ENCODE assay signal across 7 mouse cellular contexts in genomic region chr11:100770646-100771408, GRCm38 (mm10). TPM values are rescaled to one million over a fixed set of nuclear protein-coding genes. Genes with fewer than 3 reads are reported as not detected.
DNase-seq lines count a peak whose midpoint lies in the region; ATAC-seq lines count a peak whose summit lies in the region.

Ghdc (minus strand) TSS chr11:100770957.

- peak; percentile 75 to 80 for DNase-seq in adrenal gland, adult 18-20 months (ENCODE audit: low spot score in 2 of 2)
- DNase-seq in embryo, embryonic 10.5 days (ENCODE audit: low spot score): peak; percentile 78
- peak; percentile 82 for DNase-seq in gastrocnemius, postnatal 25 days
- DNase-seq in intestine, embryonic 14.5 days (ENCODE audit: low spot score): peak; percentile 87
- peak; percentile 78 for DNase-seq in limb, embryonic 11.5 days (ENCODE audit: low spot score)
- peak; percentile 56 for DNase-seq in spleen, adult 12 weeks (ENCODE audit: low spot score)

- no peaks in the 10 kb centered on the region for H3K36me3 ChIP-seq in intestine, embryonic 14.5 days (ENCODE audit: control insufficient read depth, insufficient read depth, low read length)
- H3K36me3 ChIP-seq in limb, embryonic 11.5 days (ENCODE audit: control insufficient read depth, insufficient read depth, low read length): no peaks in the 10 kb centered on the region
- no peaks in the 10 kb centered on the region for H3K36me3 ChIP-seq in midbrain, embryonic 13.5 days

- peak within 1 kb of the TSS; percentile 59 for H3K4me2 ChIP-seq in intestine, embryonic 14.5 days (ENCODE audit: low read length)
- H3K4me2 ChIP-seq in limb, embryonic 11.5 days (ENCODE audit: low read depth, severe bottlenecking): peak within 1 kb of the TSS; percentile 62
- peak within 1 kb of the TSS; percentile 51 for H3K4me2 ChIP-seq in midbrain, embryonic 13.5 days (replicated peaks)

- ATAC-seq in intestine, embryonic 14.5 days (replicated peaks; ENCODE audit: low FRiP score, low TSS enrichment, low read depth): peak; percentile 52; the same call in 1 of the 2 replicates
- ATAC-seq in limb, embryonic 11.5 days (ENCODE audit: insufficient number of reproducible peaks, low FRiP score, low TSS enrichment, low read depth): 0 out of 2 replicates have a peak, but pooled peaks have one; percentile 31
- no peak for ATAC-seq in midbrain, embryonic 13.5 days

- WGBS in intestine, embryonic 14.5 days: 14% methylated on average over 17 of the region's 17 CpGs
- 18% methylated on average over 17 of the region's 17 CpGs for WGBS in limb, embryonic 11.5 days
- 23% methylated on average over 17 of the region's 17 CpGs for WGBS in midbrain, embryonic 13.5 days

- H3K27ac ChIP-seq in intestine, embryonic 14.5 days (ENCODE audit: low read depth): no peak within 1 kb of the TSS
- no peak within 1 kb of the TSS for H3K27ac ChIP-seq in limb, embryonic 11.5 days (replicated peaks; ENCODE audit: low read depth, low read length)
- no peak within 1 kb of the TSS for H3K27ac ChIP-seq in midbrain, embryonic 13.5 days

- peak within 1 kb of the TSS; percentile 45 for H3K9ac ChIP-seq in intestine, embryonic 14.5 days (ENCODE audit: low read length)
- peak within 1 kb of the TSS; percentile 61 for H3K9ac ChIP-seq in limb, embryonic 11.5 days (ENCODE audit: low read length)
- peak within 1 kb of the TSS; percentile 37; the same call in 1 of the 2 replicates for H3K9ac ChIP-seq in midbrain, embryonic 13.5 days (replicated peaks)

- H3K27me3 ChIP-seq in intestine, embryonic 14.5 days (replicated peaks; ENCODE audit: control insufficient read depth, insufficient read depth, low read length): no peaks in the 10 kb centered on the region
- no peaks in the 10 kb centered on the region for H3K27me3 ChIP-seq in limb, embryonic 11.5 days (ENCODE audit: control insufficient read depth, insufficient read depth, low read length)
- no peaks in the 10 kb centered on the region for H3K27me3 ChIP-seq in midbrain, embryonic 13.5 days

- H3K9me3 ChIP-seq in intestine, embryonic 14.5 days (ENCODE audit: control insufficient read depth, low read length): no peaks in the 10 kb centered on the region
- H3K9me3 ChIP-seq in limb, embryonic 11.5 days (ENCODE audit: control insufficient read depth, low read length): no peaks in the 10 kb centered on the region
- H3K9me3 ChIP-seq in midbrain, embryonic 13.5 days: no peaks in the 10 kb centered on the region

- H3K4me3 ChIP-seq in intestine, embryonic 14.5 days (ENCODE audit: low read depth, low read length): peak within 1 kb of the TSS; percentile 75
- peak within 1 kb of the TSS; percentile 53 for H3K4me3 ChIP-seq in limb, embryonic 11.5 days (ENCODE audit: low read depth, low read length)
- peak within 1 kb of the TSS; percentile 42 for H3K4me3 ChIP-seq in midbrain, embryonic 13.5 days (replicated peaks)

- H3K4me1 ChIP-seq in intestine, embryonic 14.5 days (replicated peaks; ENCODE audit: control insufficient read depth, insufficient read depth, low read length): peaks cover 4% of the 10 kb centered on the region; the same call in 1 of the 2 replicates
- H3K4me1 ChIP-seq in limb, embryonic 11.5 days (ENCODE audit: control insufficient read depth, insufficient read depth, low read length): peaks cover 2% of the 10 kb centered on the region; the same call in 1 of the 2 replicates
- peaks cover 8% of the 10 kb centered on the region; the same call in 1 of the 2 replicates for H3K4me1 ChIP-seq in midbrain, embryonic 13.5 days (replicated peaks)

RNA-seq across cellular contexts. Expression of gene Ghdc, which starts in this region (rescaled TPM):
- total RNA-seq in adrenal gland, adult 18-20 months (2021): 10 to 100 TPM; 17.8 to 21.4 TPM
- 1 to 10 TPM; 4.8 to 4.9 TPM for total RNA-seq in gastrocnemius, postnatal 25 days (2021)
- polyA plus RNA-seq in intestine, embryonic 14.5 days (2014; fragmentation: Nextera tagmentation; extraction: Ambion mirVana): 3.5 and 3.6 TPM in 2 replicates
- polyA plus RNA-seq in limb, embryonic 11.5 days (2014; fragmentation: Nextera tagmentation; extraction: Ambion mirVana): 2.6 and 2.8 TPM in 2 replicates
- polyA plus RNA-seq in midbrain, embryonic 13.5 days (2015; fragmentation: Nextera tagmentation; extraction: Ambion mirVana): 2.9 and 4.0 TPM in 2 replicates
